Mouse (Mus musculus) kidney, adult 2 months (tissue): Measurements from ENCODE around the gene Gm17349.

Source experiments
- CTCF ChIP-seq: fragments of 200-500 bp; conservative IDR thresholded peaks from 2 replicates; pipeline ENCODE4 v1.5.1; 2011; ENCODE audit warnings: low read depth, mild to moderate bottlenecking, control low read depth, low read length, moderate library complexity, mixed read lengths; ENCODE audit not compliant: insufficient read depth, insufficient read length
- POLR2A ChIP-seq: fragments of 200-500 bp; IDR thresholded peaks from one replicate; pipeline ENCODE4 v1.6.1; 2011; ENCODE audit warnings: low read depth, low read length, control low read depth

- no peak for TF ChIP-seq POLR2A
- TF ChIP-seq CTCF = no peak
Observed at GRCm38 (mm10) chr15:99716814-99717213, 11.5 kb upstream of the Gm17349 start.
